Mouse (Mus musculus) layer of hippocampus, adult 2 months (tissue): ENCODE data around the gene Ctla2b. TPM values are rescaled to one million over a fixed set of nuclear protein-coding genes. Genes with fewer than 3 reads are reported as not detected.
"Not testable (repeated sequence)": the region's sequence is repeated elsewhere in the genome, so short reads cannot be mapped to it uniquely, and the experiment has no call there.

Experiments used
- DNase-seq, 2 experiments: peaks; one replicate each; pipeline ENCODE4 v3.0.0; 2022; ENCODE audit warnings: low spot score in 2 of 2
- H3K27ac ChIP-seq: fragments of 200-600 bp; 2 replicates; pipeline ENCODE4 v1.8.1; 2022
- H3K4me3 ChIP-seq: fragments of 200-600 bp; 2 replicates; pipeline ENCODE4 v1.8.1; 2022; ENCODE audit warnings: mild to moderate bottlenecking
- CTCF ChIP-seq: fragments of 200-600 bp; conservative IDR thresholded peaks from 2 replicates; pipeline ENCODE4 v1.8.1; 2022; ENCODE audit warnings: antibody characterized with exemption, mild to moderate bottlenecking, moderate library complexity
- long read RNA-seq, 2 experiments: library from polyadenylated mRNA; stranded (forward); transcript quantifications; one replicate each; pipeline ENCODE4 v2.0.0; 2021; ENCODE audit warnings: borderline mapping rate in 2 of 2
- total RNA-seq, 2 experiments: library from RNA; stranded (reverse); gene quantifications; 2 replicates each; pipeline ENCODE4 v1.2.3; 2021

The Ctla2b gene
- 1 to 10 TPM in 1 of 2 experiments, under 1 TPM in 1; 0.83 to 1.8 TPM for total RNA-seq
- long read RNA-seq, experiment 1, result 0 reads
- long read RNA-seq, experiment 2, partial matches to known transcripts, result 0 of 1 reads
- long read RNA-seq, experiment 2, other reads (novel, unspliced or antisense), result 1 of 1 reads

DNA sequence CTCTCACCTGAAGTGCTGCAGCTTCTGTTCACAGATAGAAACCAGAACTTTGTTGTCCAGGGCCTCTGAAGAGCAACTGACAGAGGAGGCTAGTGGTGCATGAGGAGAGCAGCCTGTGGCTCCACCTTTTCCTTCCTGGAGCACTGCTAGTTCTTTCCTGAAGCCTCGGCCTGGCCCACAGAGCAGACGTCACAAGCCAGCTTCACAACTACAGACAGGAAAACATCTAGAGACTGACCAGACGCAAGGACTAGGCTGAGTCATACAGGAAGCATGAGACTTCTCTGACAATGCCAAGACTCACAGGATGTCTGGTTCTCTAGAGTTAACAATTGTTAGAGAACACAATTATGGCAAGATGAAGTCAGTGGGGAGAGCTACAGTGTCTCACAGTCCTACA is at the start of gene Ctla2b:
Gene Ctla2b (minus strand): TSS at position 120 of the 400 bp plus-strand sequence.
- Histone ChIP-seq H3K27ac (no peak within 1 kb of the TSS), H3K4me3 (no peak within 1 kb of the TSS)
- TF ChIP-seq CTCF, result no peak
- DNase-seq, result no peak

DNA sequence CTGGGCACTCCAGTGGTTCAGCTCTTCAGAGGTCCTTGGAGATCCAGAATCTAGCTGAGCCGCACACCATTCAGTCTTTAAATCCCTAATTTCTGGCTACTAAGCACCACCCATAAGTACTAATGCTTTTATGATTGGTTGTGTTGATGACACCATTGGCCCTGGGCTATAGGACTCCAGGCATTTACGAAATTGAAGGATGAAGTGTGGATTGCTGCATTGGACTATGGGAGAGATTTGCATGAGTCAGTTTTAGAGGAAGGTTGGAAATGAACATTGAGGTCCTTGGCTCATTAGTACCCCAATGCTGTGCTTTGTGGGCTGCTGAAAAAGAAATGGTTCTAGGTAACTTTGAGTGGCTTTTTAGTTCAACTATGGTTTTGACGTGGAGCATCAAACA is 44.6 kb upstream of the Ctla2b start, which contains the start of gene Tpbpa:
Gene Tpbpa (minus strand): TSS at position 101 of the 400 bp plus-strand sequence.
- H3K4me3 ChIP-seq, H3K27ac ChIP-seq, DNase-seq: not testable (repeated sequence)

DNA sequence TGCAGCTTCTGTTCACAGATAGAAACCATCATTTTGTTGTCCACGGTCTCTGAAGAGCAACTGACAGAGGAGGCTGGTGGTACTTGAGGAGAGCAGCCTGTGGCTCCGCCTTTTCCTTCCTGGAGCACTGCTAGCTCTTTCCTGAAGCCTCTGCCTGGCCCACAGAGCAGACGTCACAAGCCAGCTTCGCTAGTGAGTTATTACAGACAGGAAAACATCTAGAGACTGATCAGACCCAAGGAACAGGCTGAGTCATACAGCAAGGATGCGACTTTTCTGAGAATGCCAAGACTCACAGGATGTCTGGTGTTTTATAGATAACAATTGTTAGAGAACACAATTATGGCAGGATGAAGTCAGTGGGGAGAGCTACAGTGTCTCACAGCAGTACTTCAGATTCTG is 39.3 kb upstream of the Ctla2b start, which contains the start of the genes Gm49391 and Ctla2a:
Gene Gm49391 (minus strand): TSS at position 72 of the 402 bp plus-strand sequence.
Gene Ctla2a (minus strand): TSS at position 126 of the 402 bp plus-strand sequence.
- Histone ChIP-seq H3K27ac (no peak within 1 kb of the TSS), H3K4me3 (no peak within 1 kb of the TSS; the same call in 1 of the 2 replicates)
- DNase-seq, result no peak
- TF ChIP-seq CTCF, result no peak

DNA sequence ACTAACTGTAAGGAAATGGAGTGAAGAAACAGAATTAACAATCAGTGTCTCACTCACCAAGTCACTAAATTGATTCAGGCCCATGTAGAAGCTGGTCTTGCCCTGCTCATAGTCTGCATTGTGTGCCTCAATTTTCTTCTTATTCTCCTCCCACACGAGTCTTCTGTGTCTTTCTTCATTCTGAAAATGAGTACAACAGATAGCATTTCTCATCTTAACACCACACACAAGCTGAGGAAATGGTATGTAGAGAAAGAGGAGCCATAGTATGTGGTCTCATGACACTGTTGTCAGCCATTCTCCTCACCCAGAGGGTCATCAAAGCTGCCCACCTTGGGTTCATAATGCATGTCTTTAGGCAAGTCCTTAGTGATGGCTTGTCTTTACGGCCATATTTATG is 38.2 kb upstream of the Ctla2b start, which contains the start of gene Gm49393:
Gene Gm49393 (minus strand): TSS at position 101 of the 400 bp plus-strand sequence.
- DNase-seq, H3K27ac ChIP-seq, H3K4me3 ChIP-seq: not testable (repeated sequence)

DNA sequence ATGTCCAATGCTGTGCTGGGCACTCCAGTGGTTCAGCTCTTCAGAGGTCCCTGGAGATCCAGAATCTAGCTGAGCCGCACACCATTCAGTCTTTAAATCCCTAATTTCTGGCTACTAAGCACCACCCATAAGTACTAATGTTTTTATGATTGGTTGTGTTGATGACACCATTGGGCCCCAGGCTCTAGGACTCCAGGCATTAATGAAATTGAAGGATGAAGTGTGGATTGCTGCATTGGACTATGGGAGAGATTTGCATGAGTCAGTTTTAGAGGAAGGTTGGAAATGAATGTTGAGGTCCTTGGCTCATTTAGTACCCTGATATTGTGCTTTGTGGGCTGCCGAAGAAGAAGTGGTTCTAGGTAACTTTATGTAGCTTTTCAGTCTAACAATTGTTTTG is 7.5 kb upstream of the Ctla2b start, which contains the start of gene Tpbpb:
Gene Tpbpb (minus strand): TSS at position 101 of the 400 bp plus-strand sequence.
- DNase-seq, H3K4me3 ChIP-seq, H3K27ac ChIP-seq: not testable (repeated sequence)

DNA sequence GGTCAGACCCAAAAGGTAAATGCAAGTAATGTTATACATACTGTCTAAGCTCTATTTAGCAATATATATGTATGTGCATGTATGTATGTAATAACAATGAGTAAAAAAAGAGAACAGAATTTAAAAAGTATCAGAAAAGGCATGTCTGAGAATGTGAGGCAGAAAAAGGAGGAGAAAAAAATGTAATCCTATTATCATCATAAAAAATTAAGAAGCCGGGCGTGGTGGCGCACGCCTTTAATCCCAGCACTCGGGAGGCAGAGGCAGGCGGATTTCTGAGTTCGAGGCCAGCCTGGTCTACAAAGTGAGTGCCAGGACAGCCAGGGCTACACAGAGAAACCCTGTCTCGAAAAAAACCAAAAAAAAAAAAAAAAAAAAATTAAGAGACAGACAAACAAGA is 453 bp downstream of the Ctla2b start, which contains the start of gene Gm49392:
Gene Gm49392 (minus strand): TSS at position 101 of the 400 bp plus-strand sequence.
- DNase-seq, H3K4me3 ChIP-seq, H3K27ac ChIP-seq: not testable (repeated sequence)

DNA sequence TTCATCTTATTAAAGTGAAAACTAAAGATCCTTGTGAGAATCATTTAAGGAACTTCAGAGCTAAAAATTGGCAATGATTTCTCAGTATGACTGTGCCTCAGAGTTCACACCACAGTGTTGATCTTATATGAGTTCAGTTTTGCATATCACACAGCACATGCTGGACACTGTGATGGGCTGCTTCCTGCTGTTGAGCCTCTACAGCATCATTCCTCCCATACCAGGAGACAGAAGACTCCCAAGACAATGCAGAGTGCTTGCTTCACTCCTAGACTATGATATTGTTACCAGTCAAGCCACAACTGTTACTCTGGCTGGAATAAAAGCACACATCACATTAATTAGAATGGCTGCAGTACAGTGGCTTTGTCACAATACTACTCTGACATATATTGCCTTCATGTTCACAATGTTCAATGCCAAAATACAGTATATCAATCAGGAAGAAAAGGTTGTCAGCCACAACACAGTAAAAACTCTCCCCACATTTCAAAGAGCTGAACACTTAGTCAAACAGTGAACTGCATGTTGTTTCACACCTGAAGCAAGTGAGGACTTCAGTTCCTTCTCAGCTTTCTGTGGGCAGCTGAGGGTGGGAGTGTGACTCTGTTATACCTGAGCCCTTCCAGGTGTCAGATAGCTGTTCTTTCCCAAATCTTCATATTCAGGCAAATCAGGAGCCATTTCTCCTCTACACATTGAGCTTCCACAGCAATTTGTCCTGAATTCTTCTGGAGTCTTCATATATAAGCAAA is 1.7 kb downstream of the Ctla2b start:
- no peak for TF ChIP-seq CTCF
- Histone ChIP-seq H3K4me3 (no peak overlapping the region), H3K27ac (no peak overlapping the region)
- DNase-seq, result no peak

DNA sequence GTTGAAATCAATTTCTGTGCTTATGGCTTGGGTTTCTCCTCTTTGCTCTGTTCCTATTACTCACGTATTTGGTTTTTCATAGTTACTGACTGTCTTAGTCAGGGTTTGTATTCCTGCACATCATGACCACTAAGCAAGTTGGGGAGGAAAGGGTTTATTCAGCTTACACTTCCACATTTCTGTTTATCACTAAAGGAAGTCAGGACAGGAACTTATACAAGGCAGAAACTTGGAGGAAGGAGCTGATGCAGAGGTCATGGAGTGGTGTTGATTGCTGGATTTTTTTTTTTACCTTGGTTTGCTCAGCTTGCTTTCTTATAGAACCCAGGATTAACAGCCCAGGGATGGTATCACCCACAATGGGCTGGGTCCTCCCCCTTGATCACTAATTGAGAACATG is 4.9 kb downstream of the Ctla2b start:
- H3K4me3 ChIP-seq, result no peak overlapping the region
- no peak overlapping the region for H3K27ac ChIP-seq
- no peak for DNase-seq
- no peak for TF ChIP-seq CTCF

DNA sequence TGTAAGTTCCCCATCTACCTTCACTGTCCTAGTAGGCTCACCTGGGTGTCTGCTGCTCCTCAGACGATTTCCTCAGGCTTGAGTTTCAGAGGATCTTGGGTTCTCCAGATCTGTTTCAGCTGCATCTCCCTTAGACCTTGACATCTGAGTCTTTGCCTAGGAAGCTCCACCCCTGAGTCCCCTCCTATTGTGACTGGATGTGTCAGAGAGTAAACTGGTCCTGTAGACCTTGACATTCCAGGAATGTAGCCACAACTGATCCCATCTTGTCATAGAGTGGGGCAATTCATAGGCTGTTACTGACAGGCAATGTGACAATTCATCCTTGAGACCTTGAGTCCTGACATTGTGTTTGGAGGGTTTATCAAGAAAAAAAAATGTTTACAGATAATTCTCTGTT is 33.0 kb downstream of the Ctla2b start, which contains the start of gene 4930486L24Rik:
Gene 4930486L24Rik (minus strand): TSS at position 195 of the 400 bp plus-strand sequence.
- no peak within 1 kb of the TSS for H3K27ac ChIP-seq
- no peak within 1 kb of the TSS for H3K4me3 ChIP-seq
- no peak for DNase-seq
- TF ChIP-seq CTCF, result no peak

DNA sequence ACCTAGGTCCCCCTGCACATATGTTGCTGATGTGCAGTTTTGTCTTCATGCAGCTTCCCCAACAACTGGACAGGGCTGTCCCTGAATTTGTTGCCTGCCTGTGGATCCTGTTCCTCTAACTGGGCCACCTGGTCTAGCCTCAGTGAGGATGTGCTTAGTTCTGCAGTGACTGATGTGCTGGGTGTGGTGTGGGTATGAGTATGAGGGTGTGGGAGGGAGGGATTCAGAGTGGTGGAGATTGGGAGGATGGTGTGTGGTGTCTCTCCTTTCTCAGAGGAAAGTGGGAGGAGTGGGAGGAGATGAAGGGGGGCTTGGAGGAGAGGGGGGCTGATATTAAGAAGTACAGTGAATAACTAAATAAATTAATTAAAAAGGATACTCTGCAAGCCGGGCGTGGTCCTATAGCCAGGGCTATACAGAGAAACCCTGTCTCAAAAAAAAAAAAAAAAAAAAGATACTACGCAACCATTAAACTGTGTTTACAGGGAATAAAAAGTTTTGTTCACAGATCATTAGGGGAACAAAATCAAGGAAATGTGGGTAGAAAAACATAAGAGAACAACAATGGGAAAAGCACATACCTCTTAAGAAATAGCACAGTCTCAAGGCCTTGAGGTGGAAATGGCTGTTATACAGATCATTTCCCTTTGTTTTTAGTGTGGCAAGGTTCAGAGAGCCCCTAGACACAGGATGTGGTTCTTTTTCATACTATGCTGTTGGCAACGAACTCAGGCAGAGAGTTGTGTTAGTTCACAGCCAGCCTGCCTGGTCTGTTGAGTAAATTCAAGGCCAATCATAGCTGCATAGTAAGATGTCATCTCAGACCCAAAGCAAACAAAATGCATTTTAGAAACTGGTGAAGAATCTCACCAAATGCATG is 48.8 kb downstream of the Ctla2b start:
- no peak for TF ChIP-seq CTCF
- no peak overlapping the region for H3K27ac ChIP-seq
- DNase-seq, result no peak
- no peak overlapping the region for H3K4me3 ChIP-seq

Other genes starting within 250 kb of the Ctla2b start
- gene BC051665, start 111.1 kb downstream of the Ctla2b start, total RNA-seq, result not detected
- gene Ctsll3, start 94.6 kb downstream of the Ctla2b start, total RNA-seq, result not detected
- not detected for gene 4930486L24Rik, start 33.0 kb downstream of the Ctla2b start, total RNA-seq
- gene Gm49392, start 553 bp downstream of the Ctla2b start, total RNA-seq, result not detected
- not detected for gene Tpbpb, start 7.4 kb upstream of the Ctla2b start, total RNA-seq
- not detected for gene Gm49393, start 38.1 kb upstream of the Ctla2b start, total RNA-seq
- not detected for gene Gm49391, start 39.1 kb upstream of the Ctla2b start, total RNA-seq
- gene Ctla2a, start 39.2 kb upstream of the Ctla2b start, total RNA-seq, result 10 to 100 TPM; 11.8 to 13.9 TPM
- not detected for gene Tpbpa, start 44.5 kb upstream of the Ctla2b start, total RNA-seq
- not detected for gene Ctsj, start 108.5 kb upstream of the Ctla2b start, total RNA-seq
- gene Ctsq, start 143.2 kb upstream of the Ctla2b start, total RNA-seq, result not detected